Mouse (Mus musculus) embryo, embryonic 10.5 days (tissue): ENCODE data around the gene Gm20924.
"Not testable (repeated sequence)": the region's sequence is repeated elsewhere in the genome, so short reads cannot be mapped to it uniquely, and the experiment has no call there.

Experiments used
- DNase-seq: peaks from one replicate; pipeline ENCODE4 v3.0.0-alpha.2; 2015; ENCODE audit warnings: low spot score

Gene Gm20924

GRCm38 (mm10) chrY:65207427-65207826, at the start of gene Gm20924:
Gene Gm20924 (minus strand): TSS chrY:65207527.
- not testable (repeated sequence) for DNase-seq
